Mouse (Mus musculus) intestine, postnatal 0 days (tissue): Measurements from ENCODE around the gene Lgals7. TPM values are rescaled to one million over a fixed set of nuclear protein-coding genes. Genes with fewer than 3 reads are reported as not detected.

Experiments
- ATAC-seq: fragments of 200-750 bp; cut with Nextera tagmentation; 2 replicates; pipeline ENCODE4 v1.8.0; 2017; ENCODE audit warnings: mild to moderate bottlenecking, moderate TSS enrichment, moderate library complexity
- H3K27ac ChIP-seq: fragments of 300-500 bp; sonication (generic); 2 replicates; pipeline ENCODE4 v1.5.1; 2014; ENCODE audit warnings: mild to moderate bottlenecking, low read depth, low read length, moderate library complexity
- H3K27me3 ChIP-seq: fragments of 300-500 bp; sonication (generic); replicated peaks from 2 replicates; pipeline ENCODE4 v1.6.1; 2014; ENCODE audit warnings: low read length, mixed read lengths; ENCODE audit not compliant: control insufficient read depth, insufficient read depth
- H3K36me3 ChIP-seq: fragments of 300-500 bp; sonication (generic); 2 replicates; pipeline ENCODE4 v1.6.1; 2014; ENCODE audit warnings: mild to moderate bottlenecking, moderate library complexity; ENCODE audit not compliant: control insufficient read depth, insufficient read depth
- H3K4me1 ChIP-seq: fragments of 300-500 bp; sonication (generic); replicated peaks from 2 replicates; pipeline ENCODE4 v1.6.1; 2014; ENCODE audit warnings: antibody characterized with exemption, low read length, mixed read lengths; ENCODE audit not compliant: control insufficient read depth, insufficient read depth
- H3K4me2 ChIP-seq: fragments of 300-500 bp; sonication (generic); replicated peaks from 2 replicates; pipeline ENCODE4 v1.6.1; 2014; ENCODE audit warnings: low read depth, mild to moderate bottlenecking, moderate library complexity
- H3K4me3 ChIP-seq: fragments of 300-500 bp; sonication (generic); 2 replicates; pipeline ENCODE4 v1.5.1; 2014; ENCODE audit warnings: low read depth, low read length
- H3K9ac ChIP-seq: fragments of 300-500 bp; sonication (generic); 2 replicates; pipeline ENCODE4 v1.6.1; 2014; ENCODE audit warnings: mild to moderate bottlenecking, low read depth, low read length
- H3K9me3 ChIP-seq: fragments of 300-500 bp; sonication (generic); 2 replicates; pipeline ENCODE4 v1.6.1; 2016; ENCODE audit warnings: mixed run types; ENCODE audit not compliant: control insufficient read depth
- CTCF ChIP-seq: sonication (generic); IDR thresholded peaks from 2 replicates; pipeline ENCODE4 v1.5.1; 2016; ENCODE audit warnings: low read depth, mild to moderate bottlenecking, control low read depth, antibody characterized with exemption, moderate library complexity
- WGBS: fragments of 180-500 bp; shearing (Covaris S2); extraction: QIAGEN DNeasy Blood & Tissue Kit; methylation state at CpG from one replicate; pipeline ENCODE4 v1.1.7; 2014; 5-methylcytosine and 5-hydroxymethylcytosine counted together
- polyA plus RNA-seq: library from polyadenylated mRNA; unstranded; fragments of >200 nt; fragmentation: Nextera tagmentation; extraction: Ambion mirVana; gene quantifications from 2 replicates; pipeline ENCODE4 v1.2.1, GENCODE M21; 2015

Lgals7 gene
- polyA plus RNA-seq, 1 experiment from 2014 or later: 2.0 TPM

GRCm38 (mm10) chr7:28826402-28826772, 37.3 kb upstream of the Lgals7 start:
- Histone ChIP-seq H3K4me1 (no peaks in the 10 kb centered on the region), H3K4me2 (peak overlapping the region; percentile 67), H3K36me3 (peaks cover 48% of the 10 kb centered on the region), H3K9ac (no peak overlapping the region), H3K9me3 (no peaks in the 10 kb centered on the region), H3K27me3 (no peaks in the 10 kb centered on the region), H3K4me3 (0 out of 2 replicates have a peak overlapping the region, but pooled peaks have one; percentile 46), H3K27ac (peak overlapping the region; percentile 76)
- no peak for TF ChIP-seq CTCF
- 81% methylated on average over 7 of the region's 7 CpGs for whole genome bisulfite sequencing
- ATAC-seq: no peak

GRCm38 (mm10) chr7:28827338-28827737, 36.3 kb upstream of the Lgals7 start:
- WGBS: 30% methylated on average over 3 of the region's 3 CpGs
- Histone ChIP-seq H3K27me3 (no peaks in the 10 kb centered on the region), H3K27ac (no peak overlapping the region)

GRCm38 (mm10) chr7:28829821-28830220, 33.8 kb upstream of the Lgals7 start:
- Histone ChIP-seq H3K9ac (no peak overlapping the region), H3K36me3 (peaks cover 36% of the 10 kb centered on the region), H3K4me2 (no peak overlapping the region), H3K27me3 (no peaks in the 10 kb centered on the region), H3K4me1 (no peaks in the 10 kb centered on the region; the same call in 1 of the 2 replicates), H3K4me3 (no peak overlapping the region), H3K27ac (no peak overlapping the region), H3K9me3 (no peaks in the 10 kb centered on the region)
- no peak for TF ChIP-seq CTCF
- ATAC-seq: no peak
- WGBS: 92% methylated on average over 8 of the region's 8 CpGs

More at GRCm38 (mm10) chr7:28827338-28827737, 36.3 kb upstream of the Lgals7 start:
- Histone ChIP-seq H3K4me1 (no peaks in the 10 kb centered on the region; the same call in 1 of the 2 replicates), H3K9ac (no peak overlapping the region), H3K36me3 (peaks cover 43% of the 10 kb centered on the region), H3K9me3 (no peaks in the 10 kb centered on the region), H3K4me3 (no peak overlapping the region), H3K4me2 (no peak overlapping the region)
- TF ChIP-seq CTCF: no peak
- no peak for ATAC-seq

GRCm38 (mm10) chr7:28830981-28831380, 32.7 kb upstream of the Lgals7 start:
- H3K27ac ChIP-seq: peak overlapping the region; percentile 94
- H3K36me3 ChIP-seq: peaks cover 39% of the 10 kb centered on the region
- no peaks in the 10 kb centered on the region for H3K27me3 ChIP-seq
- ATAC-seq: no peak
- WGBS: 33% methylated on average over 5 of the region's 5 CpGs
- H3K4me3 ChIP-seq: no peak overlapping the region
- no peak for TF ChIP-seq CTCF
- no peak overlapping the region for H3K4me2 ChIP-seq
- no peak overlapping the region for H3K9ac ChIP-seq
- H3K9me3 ChIP-seq: no peaks in the 10 kb centered on the region
- no peaks in the 10 kb centered on the region; the same call in 1 of the 2 replicates for H3K4me1 ChIP-seq

- H3K27me3 ChIP-seq: no peaks in the 10 kb centered on the region
- peaks cover 37% of the 10 kb centered on the region for H3K36me3 ChIP-seq
- H3K9me3 ChIP-seq: no peaks in the 10 kb centered on the region
- peak overlapping the region; percentile 37 for H3K4me2 ChIP-seq
- TF ChIP-seq CTCF: no peak
- H3K9ac ChIP-seq: 0 out of 2 replicates have a peak overlapping the region, but pooled peaks have one; percentile 11
- ATAC-seq: peak; percentile 37
- peak overlapping the region; percentile 94 for H3K27ac ChIP-seq
- WGBS: 49% methylated on average over 17 of the region's 17 CpGs
- H3K4me3 ChIP-seq: no peak overlapping the region
- no peaks in the 10 kb centered on the region; the same call in 1 of the 2 replicates for H3K4me1 ChIP-seq
Measured at GRCm38 (mm10) chr7:28831411-28832125, 32.1 kb upstream of the Lgals7 start.

- Histone ChIP-seq H3K27me3 (no peaks in the 10 kb centered on the region), H3K4me3 (no peak overlapping the region), H3K27ac (peak overlapping the region; percentile 94), H3K4me1 (no peaks in the 10 kb centered on the region; the same call in 1 of the 2 replicates), H3K9me3 (no peaks in the 10 kb centered on the region), H3K36me3 (peaks cover 36% of the 10 kb centered on the region; the same call in 1 of the 2 replicates), H3K9ac (no peak overlapping the region), H3K4me2 (peak overlapping the region; percentile 37)
- ATAC-seq: peak; percentile 69
- no peak for TF ChIP-seq CTCF
- WGBS: 27% methylated on average over 6 of the region's 6 CpGs
Measured at GRCm38 (mm10) chr7:28832137-28832536, 31.5 kb upstream of the Lgals7 start.
